Mouse (Mus musculus): ENCODE measurements at regions not wholly inside any gene's neighbourhood (a gene's known extent, or its start where the extent isn't known, plus 50 kb on each side); places are given as distances from the start of the nearest gene placed in this dataset.

- no peak overlapping the region for H3K27ac ChIP-seq (ENCODE audit: low read depth)
- no peaks in the 10 kb centered on the region for H3K4me1 ChIP-seq (replicated peaks; ENCODE audit: control insufficient read depth, insufficient read depth, low read length)
- 75% methylated on average over 5 of the region's 5 CpGs for WGBS
- H3K4me2 ChIP-seq (ENCODE audit: low read length), result no peak overlapping the region
- H3K9me3 ChIP-seq (ENCODE audit: control insufficient read depth, low read length), result no peaks in the 10 kb centered on the region
- no peak overlapping the region for H3K9ac ChIP-seq (ENCODE audit: low read length)
- no peaks in the 10 kb centered on the region for H3K36me3 ChIP-seq (ENCODE audit: control insufficient read depth, insufficient read depth, low read length)
- DNase-seq (ENCODE audit: low spot score), result no peak
- H3K27me3 ChIP-seq (replicated peaks; ENCODE audit: control insufficient read depth, insufficient read depth, low read length), result no peaks in the 10 kb centered on the region
- no peak for ATAC-seq (replicated peaks; ENCODE audit: low FRiP score, low TSS enrichment, low read depth)
- H3K4me3 ChIP-seq (ENCODE audit: low read depth, low read length), result no peak overlapping the region
Observed at GRCm38 (mm10) chr2:131698008-131698965, 136.2 kb upstream of the Adra1d start.

DNA sequence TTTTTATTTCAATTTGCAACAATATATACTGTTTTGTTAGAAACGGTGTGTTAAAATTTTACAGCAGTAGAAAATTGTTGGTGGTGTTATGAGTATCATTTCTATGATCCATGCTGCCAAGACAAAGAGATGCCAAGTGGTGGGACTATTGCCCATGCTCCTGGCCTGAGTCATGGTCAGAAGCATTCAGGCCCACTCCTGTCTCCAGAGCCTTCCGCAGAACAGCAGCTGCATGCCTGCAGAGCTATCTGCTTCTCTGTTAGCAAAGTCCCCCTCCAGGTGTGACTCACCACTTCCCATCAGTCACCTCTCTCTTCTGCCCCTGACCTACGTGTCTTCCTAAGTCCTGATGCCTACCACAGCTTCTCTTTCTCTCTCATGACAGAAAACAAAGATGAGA, 134.2 kb upstream of the Adra1d start:
- H3K27me3 ChIP-seq (replicated peaks; ENCODE audit: control insufficient read depth, insufficient read depth, low read length), result no peaks in the 10 kb centered on the region
- no peak overlapping the region for H3K4me3 ChIP-seq (ENCODE audit: low read depth, low read length)
- no peak overlapping the region for H3K9ac ChIP-seq (ENCODE audit: low read length)
- H3K27ac ChIP-seq (ENCODE audit: low read depth), result no peak overlapping the region
- no peak overlapping the region for H3K4me2 ChIP-seq (ENCODE audit: low read length)
- ATAC-seq (replicated peaks; ENCODE audit: low FRiP score, low TSS enrichment, low read depth), result no peak
- no peaks in the 10 kb centered on the region for H3K4me1 ChIP-seq (replicated peaks; ENCODE audit: control insufficient read depth, insufficient read depth, low read length)
- no peaks in the 10 kb centered on the region for H3K36me3 ChIP-seq (ENCODE audit: control insufficient read depth, insufficient read depth, low read length)
- no peak for DNase-seq (ENCODE audit: low spot score)
- WGBS, result 65% methylated on average over 3 of the region's 3 CpGs
- H3K9me3 ChIP-seq (ENCODE audit: control insufficient read depth, low read length), result no peaks in the 10 kb centered on the region

DNA sequence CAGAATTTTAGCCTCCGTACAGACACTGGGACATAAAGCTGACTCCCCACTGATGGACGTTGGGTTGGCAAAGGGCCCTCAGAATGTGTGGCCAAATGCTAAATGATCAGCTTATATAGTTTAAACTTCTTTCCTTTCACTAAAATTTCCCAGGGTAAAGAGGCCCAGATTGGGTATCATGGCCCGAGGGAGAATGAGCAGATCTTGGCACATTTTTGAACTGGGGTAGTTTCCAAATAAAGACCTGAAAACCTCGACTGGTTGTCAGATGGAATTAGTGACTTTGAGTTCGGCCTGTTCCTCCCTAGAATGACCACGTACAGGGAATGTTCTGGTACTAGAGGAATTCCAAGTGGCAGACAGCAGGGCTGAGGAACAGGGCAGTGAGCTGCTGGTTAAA, 127.9 kb upstream of the Adra1d start:
- 76% methylated on average over 6 of the region's 6 CpGs for WGBS
- H3K4me2 ChIP-seq (ENCODE audit: low read length), result no peak overlapping the region
- DNase-seq (ENCODE audit: low spot score) (no peak), ATAC-seq (replicated peaks; ENCODE audit: low FRiP score, low TSS enrichment, low read depth) (no peak)
- no peak overlapping the region for H3K9ac ChIP-seq (ENCODE audit: low read length)
- H3K9me3 ChIP-seq (ENCODE audit: control insufficient read depth, low read length), result no peaks in the 10 kb centered on the region
- no peaks in the 10 kb centered on the region for H3K27me3 ChIP-seq (replicated peaks; ENCODE audit: control insufficient read depth, insufficient read depth, low read length)
- H3K36me3 ChIP-seq (ENCODE audit: control insufficient read depth, insufficient read depth, low read length), result no peaks in the 10 kb centered on the region
- no peak overlapping the region for H3K27ac ChIP-seq (ENCODE audit: low read depth)
- no peaks in the 10 kb centered on the region for H3K4me1 ChIP-seq (replicated peaks; ENCODE audit: control insufficient read depth, insufficient read depth, low read length)
- no peak overlapping the region for H3K4me3 ChIP-seq (ENCODE audit: low read depth, low read length)

GRCm38 (mm10) chr2:131688282-131688681, 126.2 kb upstream of the Adra1d start:
- no peaks in the 10 kb centered on the region for H3K9me3 ChIP-seq (ENCODE audit: control insufficient read depth, low read length)
- H3K27me3 ChIP-seq (replicated peaks; ENCODE audit: control insufficient read depth, insufficient read depth, low read length), result no peaks in the 10 kb centered on the region
- H3K27ac ChIP-seq (ENCODE audit: low read depth), result no peak overlapping the region
- H3K4me3 ChIP-seq (ENCODE audit: low read depth, low read length), result no peak overlapping the region
- H3K4me1 ChIP-seq (replicated peaks; ENCODE audit: control insufficient read depth, insufficient read depth, low read length), result no peaks in the 10 kb centered on the region
- no peak overlapping the region for H3K9ac ChIP-seq (ENCODE audit: low read length)
- no peak overlapping the region for H3K4me2 ChIP-seq (ENCODE audit: low read length)
- 98% methylated on average over 2 of the region's 2 CpGs for WGBS
- H3K36me3 ChIP-seq (ENCODE audit: control insufficient read depth, insufficient read depth, low read length), result no peaks in the 10 kb centered on the region
- DNase-seq (ENCODE audit: low spot score) (no peak), ATAC-seq (replicated peaks; ENCODE audit: low FRiP score, low TSS enrichment, low read depth) (no peak)

DNA sequence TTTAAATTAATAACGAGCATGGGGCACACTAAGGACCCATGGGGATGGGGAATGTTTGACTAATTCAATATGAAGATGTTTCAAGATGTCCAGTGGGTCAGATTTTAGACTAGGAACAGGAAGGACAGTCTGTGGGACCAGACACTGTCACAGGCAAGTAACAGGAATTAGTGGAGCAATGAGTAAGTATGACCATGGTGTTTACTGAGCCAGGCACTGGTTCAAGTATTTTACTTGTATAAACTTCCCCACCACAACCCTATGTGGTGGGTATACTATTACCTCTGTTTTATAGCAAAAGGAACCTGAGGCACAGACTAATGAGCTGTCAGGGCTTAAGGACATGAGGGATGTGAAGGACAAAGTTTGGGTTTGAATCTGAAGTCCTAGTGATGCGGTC, 125.4 kb upstream of the Adra1d start:
- no peaks in the 10 kb centered on the region for H3K4me1 ChIP-seq (replicated peaks; ENCODE audit: control insufficient read depth, insufficient read depth, low read length)
- H3K4me2 ChIP-seq (ENCODE audit: low read length), result no peak overlapping the region
- no peak overlapping the region for H3K4me3 ChIP-seq (ENCODE audit: low read depth, low read length)
- no peak for ATAC-seq (replicated peaks; ENCODE audit: low FRiP score, low TSS enrichment, low read depth)
- no peaks in the 10 kb centered on the region for H3K9me3 ChIP-seq (ENCODE audit: control insufficient read depth, low read length)
- 82% methylated on average over 2 of the region's 2 CpGs for WGBS
- H3K27ac ChIP-seq (ENCODE audit: low read depth), result no peak overlapping the region
- no peaks in the 10 kb centered on the region for H3K36me3 ChIP-seq (ENCODE audit: control insufficient read depth, insufficient read depth, low read length)
- H3K27me3 ChIP-seq (replicated peaks; ENCODE audit: control insufficient read depth, insufficient read depth, low read length), result no peaks in the 10 kb centered on the region
- no peak for DNase-seq (ENCODE audit: low spot score)
- no peak overlapping the region for H3K9ac ChIP-seq (ENCODE audit: low read length)

- no peak overlapping the region for H3K4me2 ChIP-seq (ENCODE audit: low read length)
- no peaks in the 10 kb centered on the region for H3K9me3 ChIP-seq (ENCODE audit: control insufficient read depth, low read length)
- H3K9ac ChIP-seq (ENCODE audit: low read length), result no peak overlapping the region
- no peaks in the 10 kb centered on the region for H3K27me3 ChIP-seq (replicated peaks; ENCODE audit: control insufficient read depth, insufficient read depth, low read length)
- no peak overlapping the region for H3K4me3 ChIP-seq (ENCODE audit: low read depth, low read length)
- ATAC-seq (replicated peaks; ENCODE audit: low FRiP score, low TSS enrichment, low read depth) (no peak), DNase-seq (ENCODE audit: low spot score) (no peak)
- no peak overlapping the region for H3K27ac ChIP-seq (ENCODE audit: low read depth)
- H3K36me3 ChIP-seq (ENCODE audit: control insufficient read depth, insufficient read depth, low read length), result no peaks in the 10 kb centered on the region
- H3K4me1 ChIP-seq (replicated peaks; ENCODE audit: control insufficient read depth, insufficient read depth, low read length), result no peaks in the 10 kb centered on the region
- 75% methylated on average over 2 of the region's 2 CpGs for WGBS
Observed at GRCm38 (mm10) chr2:131686748-131687147, 124.7 kb upstream of the Adra1d start.

DNA sequence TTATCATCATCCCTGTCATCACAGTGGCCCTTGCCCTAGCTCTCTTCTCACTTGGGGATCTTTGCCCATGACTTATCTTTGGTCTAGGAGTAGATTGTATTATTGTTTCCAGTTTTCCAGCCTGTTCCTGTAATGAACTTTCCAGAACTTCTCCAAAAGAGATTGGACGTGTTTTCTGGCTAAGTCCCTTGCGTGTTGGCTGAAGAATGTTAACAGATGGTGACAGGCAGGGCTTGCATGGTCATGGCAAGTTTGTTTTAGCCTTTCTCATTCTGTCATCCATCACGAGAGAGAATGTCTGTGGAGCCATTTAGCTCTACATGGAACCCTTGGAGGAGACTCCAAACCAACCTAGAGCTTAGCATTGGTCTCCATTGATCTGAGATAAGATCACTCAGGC, 123.2 kb upstream of the Adra1d start:
- WGBS, result 77% methylated on average over 3 of the region's 3 CpGs
- H3K4me2 ChIP-seq (ENCODE audit: low read length), result no peak overlapping the region
- H3K9ac ChIP-seq (ENCODE audit: low read length), result no peak overlapping the region
- no peak for DNase-seq (ENCODE audit: low spot score)
- no peaks in the 10 kb centered on the region for H3K9me3 ChIP-seq (ENCODE audit: control insufficient read depth, low read length)
- no peak overlapping the region for H3K4me3 ChIP-seq (ENCODE audit: low read depth, low read length)
- ATAC-seq (replicated peaks; ENCODE audit: low FRiP score, low TSS enrichment, low read depth), result no peak
- H3K4me1 ChIP-seq (replicated peaks; ENCODE audit: control insufficient read depth, insufficient read depth, low read length), result no peaks in the 10 kb centered on the region
- H3K27ac ChIP-seq (ENCODE audit: low read depth), result no peak overlapping the region
- H3K27me3 ChIP-seq (replicated peaks; ENCODE audit: control insufficient read depth, insufficient read depth, low read length), result no peaks in the 10 kb centered on the region
- no peaks in the 10 kb centered on the region for H3K36me3 ChIP-seq (ENCODE audit: control insufficient read depth, insufficient read depth, low read length)

DNA sequence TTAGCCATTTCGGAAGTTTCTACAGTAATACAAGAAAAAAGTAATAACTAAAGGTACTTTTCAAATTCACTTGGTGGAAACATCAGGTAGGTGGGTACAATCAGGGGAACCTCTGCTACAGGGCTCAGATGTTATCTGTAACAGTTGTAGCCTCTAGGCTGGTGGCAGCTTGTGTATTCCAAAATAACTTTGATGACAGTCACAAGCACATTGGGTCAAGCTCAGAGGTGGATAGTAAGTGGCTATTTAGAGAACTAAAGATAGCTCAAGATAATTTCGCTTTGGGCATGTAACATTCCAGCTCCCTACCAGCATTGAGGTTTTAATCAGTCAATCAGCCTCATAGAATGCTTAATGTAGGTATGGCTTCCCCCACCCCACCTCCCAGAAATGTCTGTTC, 121.7 kb upstream of the Adra1d start:
- no peak for ATAC-seq (replicated peaks; ENCODE audit: low FRiP score, low TSS enrichment, low read depth)
- no peak overlapping the region for H3K4me3 ChIP-seq (ENCODE audit: low read depth, low read length)
- DNase-seq (ENCODE audit: low spot score), result no peak
- 87% methylated on average over 2 of the region's 2 CpGs for WGBS
- H3K27ac ChIP-seq (ENCODE audit: low read depth), result no peak overlapping the region
- no peak overlapping the region for H3K4me2 ChIP-seq (ENCODE audit: low read length)
- H3K27me3 ChIP-seq (replicated peaks; ENCODE audit: control insufficient read depth, insufficient read depth, low read length), result no peaks in the 10 kb centered on the region
- no peaks in the 10 kb centered on the region for H3K4me1 ChIP-seq (replicated peaks; ENCODE audit: control insufficient read depth, insufficient read depth, low read length)
- no peaks in the 10 kb centered on the region for H3K9me3 ChIP-seq (ENCODE audit: control insufficient read depth, low read length)
- no peak overlapping the region for H3K9ac ChIP-seq (ENCODE audit: low read length)
- no peaks in the 10 kb centered on the region for H3K36me3 ChIP-seq (ENCODE audit: control insufficient read depth, insufficient read depth, low read length)

- Histone ChIP-seq H3K4me3 (ENCODE audit: low read depth, low read length) (no peak overlapping the region), H3K9me3 (ENCODE audit: control insufficient read depth, low read length) (no peaks in the 10 kb centered on the region), H3K36me3 (ENCODE audit: control insufficient read depth, insufficient read depth, low read length) (no peaks in the 10 kb centered on the region), H3K27me3 (replicated peaks; ENCODE audit: control insufficient read depth, insufficient read depth, low read length) (no peaks in the 10 kb centered on the region), H3K4me2 (ENCODE audit: low read length) (no peak overlapping the region), H3K9ac (ENCODE audit: low read length) (no peak overlapping the region), H3K4me1 (replicated peaks; ENCODE audit: control insufficient read depth, insufficient read depth, low read length) (no peaks in the 10 kb centered on the region), H3K27ac (ENCODE audit: low read depth) (no peak overlapping the region)
- no peak for DNase-seq (ENCODE audit: low spot score)
- 78% methylated on average over 2 of the region's 2 CpGs for WGBS
- ATAC-seq (replicated peaks; ENCODE audit: low FRiP score, low TSS enrichment, low read depth), result no peak
Observed at GRCm38 (mm10) chr2:131678484-131678883, 116.4 kb upstream of the Adra1d start.
